18 mouse cellular contexts compared by ENCODE assay signal in the genomic region with DNA sequence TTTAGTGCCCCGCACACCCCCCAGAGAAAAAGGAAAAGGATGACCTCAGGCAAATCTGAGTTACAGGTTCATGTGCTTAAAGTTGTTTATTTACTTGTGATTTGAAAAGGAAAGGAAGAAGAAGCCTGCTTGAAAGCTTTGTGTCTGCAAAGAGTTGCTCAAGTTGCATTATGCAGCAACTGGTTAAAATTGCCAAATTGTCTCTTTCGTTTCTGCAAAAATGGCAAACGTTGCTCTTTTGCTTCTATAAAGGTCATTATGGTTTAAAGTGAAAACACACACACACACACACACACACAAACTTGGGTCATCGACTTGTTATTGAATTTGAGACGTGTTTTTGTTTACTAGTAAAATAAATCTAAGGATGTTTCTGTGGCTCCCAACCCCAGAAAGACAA.
DNase-seq lines count a peak whose midpoint lies in the region; ATAC-seq and TF ChIP-seq lines count a peak whose summit lies in the region.
"Had no signal": no experiment of that assay in that cellular context is flagged by ENCODE, and none has a peak within 500 bp of the region (broad histone marks: within the 10 kb centered on the region; RNA-seq: fewer than 3 reads in every experiment).

No protein-coding gene starts in this region.

- intact Hi-C loops in gastrocnemius, adult 2 months (cut with DNase I), result no loop called here
- intact Hi-C loops in gastrocnemius, postnatal 36 days (cut with DNase I), result no loop called here

- DNase-seq in gastrocnemius, adult 2 months, result no peak
- DNase-seq in gastrocnemius, postnatal 36 days, result no peak
- DNase-seq in kidney, adult 2 months, result peak; percentile 23
- DNase-seq in kidney, postnatal 36 days, result no peak
- DNase-seq in lung, adult 18-20 months, result no peak
- DNase-seq in frontal cortex, adult 2 months (ENCODE audit: extremely low spot score in 1 of 2, low spot score in 1 of 2), result no peak
- DNase-seq: adrenal gland, postnatal 14 days; cerebellum, postnatal 10 days; embryo, embryonic 11 days had no signal

- H3K9me3 ChIP-seq in lung, embryonic 16.5 days (ENCODE audit: control insufficient read depth, low read length), result no peaks in the 10 kb centered on the region
- H3K9me3 ChIP-seq: hindbrain, embryonic 12.5 days; kidney, embryonic 15.5 days; limb, embryonic 15.5 days; midbrain, embryonic 10.5 days had no signal

- no peaks in the 10 kb centered on the region for H3K27me3 ChIP-seq in kidney, adult 2 months (replicated peaks; ENCODE audit: control insufficient read depth, insufficient read depth, low read length)
- H3K27me3 ChIP-seq in lung, embryonic 16.5 days (ENCODE audit: control insufficient read depth, insufficient read depth, low read depth, low read length), result no peaks in the 10 kb centered on the region
- H3K27me3 ChIP-seq: CH12.LX; hindbrain, embryonic 12.5 days; kidney, embryonic 15.5 days; limb, embryonic 15.5 days had no signal

- H3K9ac ChIP-seq in lung, embryonic 16.5 days (ENCODE audit: low read length), result no peak overlapping the region
- H3K9ac ChIP-seq: hindbrain, embryonic 12.5 days; kidney, embryonic 15.5 days; limb, embryonic 15.5 days had no signal

- no peak overlapping the region for H3K4me3 ChIP-seq in gastrocnemius, adult 2 months
- no peak overlapping the region for H3K4me3 ChIP-seq in kidney, adult 2 months (ENCODE audit: insufficient read depth, low read depth, low read length)
- no peak overlapping the region for H3K4me3 ChIP-seq in lung, embryonic 16.5 days (ENCODE audit: low read length)
- H3K4me3 ChIP-seq: erythroblast, embryonic 14.5 days; hindbrain, embryonic 12.5 days; kidney, embryonic 15.5 days; limb, embryonic 15.5 days; midbrain, embryonic 10.5 days had no signal

- H3K36me3 ChIP-seq in kidney, adult 2 months (ENCODE audit: control insufficient read depth, insufficient read depth, low read length), result no peaks in the 10 kb centered on the region
- no peaks in the 10 kb centered on the region for H3K36me3 ChIP-seq in lung, embryonic 16.5 days (ENCODE audit: control insufficient read depth, insufficient read depth, low read length)
- H3K36me3 ChIP-seq: hindbrain, embryonic 12.5 days; kidney, embryonic 15.5 days; limb, embryonic 15.5 days; midbrain, embryonic 10.5 days had no signal

- peaks cover 21% of the 10 kb centered on the region for H3K4me1 ChIP-seq in kidney, adult 2 months (ENCODE audit: control insufficient read depth, insufficient read depth, low read length)
- H3K4me1 ChIP-seq in lung, embryonic 16.5 days (replicated peaks; ENCODE audit: control insufficient read depth, insufficient read depth, low read length), result peaks cover 43% of the 10 kb centered on the region
- H3K4me1 ChIP-seq: hindbrain, embryonic 12.5 days had no signal

- no peak for TF ChIP-seq CTCF in gastrocnemius, adult 2 months (IDR thresholded peaks at IDR 0.05)
- TF ChIP-seq CTCF in kidney, adult 2 months (conservative IDR thresholded peaks at IDR 0.05; ENCODE audit: insufficient read depth, insufficient read length, low read depth, low read length), result no peak

- WGBS in kidney, adult 2 months, result 62% methylated on average over 5 of the region's 5 CpGs
- 38% methylated on average over 5 of the region's 5 CpGs for WGBS in lung, embryonic 16.5 days

- no peak for ATAC-seq in lung, embryonic 16.5 days (ENCODE audit: low read depth)
- ATAC-seq in megakaryocyte progenitor cell, adult 5-6 weeks (replicated peaks; ENCODE audit: poor library complexity), result 0 out of 2 replicates have a peak, but pooled peaks have one; percentile 6
- ATAC-seq: forebrain, embryonic 16.5 days had no signal

- peak overlapping the region; percentile 53 for H3K27ac ChIP-seq in gastrocnemius, adult 2 months
- peak overlapping the region; percentile 71; the same call in 1 of the 2 replicates for H3K27ac ChIP-seq in kidney, adult 2 months (ENCODE audit: insufficient read depth, low read depth, low read length)
- H3K27ac ChIP-seq in lung, embryonic 16.5 days (ENCODE audit: low read length), result peak overlapping the region; percentile 62
- H3K27ac ChIP-seq: hindbrain, embryonic 12.5 days; kidney, embryonic 15.5 days; limb, embryonic 15.5 days had no signal

- no peak for TF ChIP-seq POLR2A in kidney, adult 2 months (IDR thresholded peaks at IDR 0.05; ENCODE audit: low read depth, low read length)

- no peak overlapping the region for H3K4me2 ChIP-seq in lung, embryonic 16.5 days (ENCODE audit: low read depth, low read length)
- H3K4me2 ChIP-seq: hindbrain, embryonic 12.5 days; kidney, embryonic 15.5 days; limb, embryonic 15.5 days had no signal
